Mouse (Mus musculus) CH12.LX (cell line): Measurements from ENCODE around the gene Zfp423. TPM values are rescaled to one million over a fixed set of nuclear protein-coding genes. Genes with fewer than 3 reads are reported as not detected.

Experiments used
- DNase-seq: peaks from one replicate; pipeline ENCODE4 v3.0.0-alpha.2; 2013; ENCODE audit errors: extremely low read depth
- H3K27ac ChIP-seq: 2 replicates; pipeline ENCODE4 v1.5.1; 2012; ENCODE audit warnings: low read depth, mild to moderate bottlenecking, control low read depth, moderate library complexity; ENCODE audit not compliant: insufficient read depth
- H3K27me3 ChIP-seq: replicated peaks from 2 replicates; pipeline ENCODE3; 2012; ENCODE audit warnings: inconsistent platforms
- H3K36me3 ChIP-seq, 2 experiments: replicated peaks in 1 of 2; 2 replicates each; pipeline versions ENCODE3 to v1.6.1; 2012; ENCODE audit warnings: inconsistent platforms in 1 of 2, low read length in 1 of 2, mild to moderate bottlenecking in 1 of 2, mixed read lengths in 1 of 2, moderate library complexity in 1 of 2; ENCODE audit not compliant: control insufficient read depth in 1 of 2, insufficient read depth in 1 of 2
- H3K4me1 ChIP-seq, 2 experiments: 2 replicates each; pipeline ENCODE4 v1.6.1; 2012; ENCODE audit warnings: inconsistent platforms in 1 of 2, moderate library complexity in 1 of 2; ENCODE audit not compliant: insufficient read depth in 2 of 2, control insufficient read depth in 1 of 2
- H3K4me2 ChIP-seq: 2 replicates; pipeline ENCODE4 v1.6.1; 2012; ENCODE audit warnings: low read depth, mild to moderate bottlenecking, control low read depth; ENCODE audit not compliant: poor library complexity, insufficient read depth, severe bottlenecking
- H3K4me3 ChIP-seq, 3 experiments: fragments of 150-350 bp in 1 of 3; sonication (generic) in 1 of 3; replicated peaks in 1 of 3; 2 replicates each; pipeline versions ENCODE3 to v1.5.1; 2011 to 2012; ENCODE audit warnings: low read depth in 2 of 3, low read length in 2 of 3, mild to moderate bottlenecking in 2 of 3, moderate library complexity in 2 of 3, control low read depth in 1 of 3, improper control_type of control experiment in 1 of 3, inconsistent platforms in 1 of 3, mixed read lengths in 1 of 3; ENCODE audit not compliant: poor library complexity in 1 of 3
- H3K79me2 ChIP-seq: replicated peaks from 2 replicates; pipeline ENCODE4 v1.6.1; 2012; ENCODE audit warnings: mild to moderate bottlenecking, moderate library complexity; ENCODE audit not compliant: control insufficient read depth, poor library complexity, insufficient read depth, severe bottlenecking; ENCODE audit errors: extremely low read depth
- H3K9ac ChIP-seq: 2 replicates; pipeline ENCODE4 v1.6.1; 2012; ENCODE audit warnings: low read depth, mild to moderate bottlenecking, control low read depth, moderate library complexity; ENCODE audit not compliant: insufficient read depth
- H3K9me3 ChIP-seq: replicated peaks from 2 replicates; pipeline ENCODE3; 2012; ENCODE audit warnings: low read length, inconsistent platforms, mixed read lengths
- CHD1 ChIP-seq: IDR thresholded peaks from 2 replicates; pipeline ENCODE4 v1.6.1; 2012; ENCODE audit warnings: low read depth, low read length, improper control_type of control experiment, inconsistent platforms
- CHD2 ChIP-seq: IDR thresholded peaks from 2 replicates; pipeline ENCODE4 v1.6.1; 2011; ENCODE audit warnings: low read length, improper control_type of control experiment
- CTCF ChIP-seq, 2 experiments: IDR thresholded peaks in 1 of 2; conservative IDR thresholded peaks in 1 of 2; 2 replicates each; pipeline ENCODE4 v1.5.1; 2011 to 2012; ENCODE audit warnings: low read depth in 2 of 2, low read length in 2 of 2, improper control_type of control experiment in 1 of 2, inconsistent platforms in 1 of 2, mild to moderate bottlenecking in 1 of 2, moderate library complexity in 1 of 2
- E2F4 ChIP-seq: IDR thresholded peaks from 2 replicates; pipeline ENCODE4 v1.6.1; 2011; ENCODE audit warnings: low read depth, low read length, improper control_type of control experiment; ENCODE audit not compliant: insufficient replicate concordance
- ELF1 ChIP-seq: IDR thresholded peaks from 2 replicates; pipeline ENCODE4 v1.6.1; 2014; ENCODE audit warnings: low read depth, mild to moderate bottlenecking, inconsistent platforms, low read length, improper control_type of control experiment
- EP300 ChIP-seq: IDR thresholded peaks from 2 replicates; pipeline ENCODE4 v1.6.1; 2011; ENCODE audit warnings: low read length, improper control_type of control experiment
- ETS1 ChIP-seq: conservative IDR thresholded peaks from 2 replicates; pipeline ENCODE4 v1.6.1; 2012; ENCODE audit warnings: low read depth, mild to moderate bottlenecking, inconsistent platforms, low read length, improper control_type of control experiment, moderate library complexity
- MYC ChIP-seq: IDR thresholded peaks from 2 replicates; pipeline ENCODE4 v1.6.1; 2011; ENCODE audit warnings: low read depth, mild to moderate bottlenecking, improper control_type of control experiment, low read length
- NELFE ChIP-seq: IDR thresholded peaks from 2 replicates; pipeline ENCODE4 v1.6.1; 2011; ENCODE audit warnings: low read depth, low read length, improper control_type of control experiment
- PAX5 ChIP-seq: IDR thresholded peaks from 2 replicates; pipeline ENCODE4 v1.6.1; 2012; ENCODE audit warnings: low read length, inconsistent platforms, mixed read lengths
- TBP ChIP-seq: conservative IDR thresholded peaks from 2 replicates; pipeline ENCODE4 v1.6.1; 2011; ENCODE audit warnings: low read depth, low read length, improper control_type of control experiment
- UBTF ChIP-seq: IDR thresholded peaks from 2 replicates; pipeline ENCODE4 v1.6.1; 2012; ENCODE audit warnings: low read depth, mild to moderate bottlenecking, inconsistent platforms, low read length, improper control_type of control experiment, moderate library complexity
- USF2 ChIP-seq: conservative IDR thresholded peaks from 2 replicates; pipeline ENCODE4 v1.6.1; 2011; ENCODE audit warnings: low read depth, low read length, improper control_type of control experiment
- ZKSCAN1 ChIP-seq: IDR thresholded peaks from 2 replicates; pipeline ENCODE4 v1.6.1; 2012; ENCODE audit warnings: low read depth, inconsistent platforms, low read length, improper control_type of control experiment, borderline replicate concordance
- ZMIZ1 ChIP-seq: IDR thresholded peaks from 2 replicates; pipeline ENCODE4 v1.6.1; 2012; ENCODE audit warnings: low read depth, mild to moderate bottlenecking, inconsistent platforms, low read length, improper control_type of control experiment
- ZNF384 ChIP-seq: IDR thresholded peaks from 2 replicates; pipeline ENCODE4 v1.6.1; 2012; ENCODE audit warnings: low read depth, low read length, improper control_type of control experiment, inconsistent platforms
- dilution Hi-C: fragments of 300-500 bp; cut with MboI; formaldehyde crosslinking; loops from 2 replicates; pipeline ENCODE4 v1.14.3; 2020; ENCODE audit warnings: low sequenced_read_pairs; ENCODE audit not compliant: extremely low pct_unique_long_range_greater_than_20kb, extremely low pct_ligation_motif_present
- in situ Hi-C: fragments of 300-500 bp; cut with MboI; formaldehyde crosslinking; loops from 3 replicates; pipeline ENCODE4 v1.14.3; 2019; ENCODE audit warnings: low sequenced_read_pairs, low pct_ligation_motif_present, low pct_unique_long_range_greater_than_20kb, mixed read lengths
- polyA plus RNA-seq: library from polyadenylated mRNA; unstranded; fragments of >175 nt; gene quantifications from 2 replicates; pipeline ENCODE4 v1.2.1, GENCODE M21; 2012; ENCODE audit warnings: low read depth; ENCODE audit not compliant: insufficient read length
- total RNA-seq, 2 experiments: library from RNA; depleted of rRNA; stranded (reverse); fragments of 300-350 nt in 1 of 2; fragments of >200 nt in 1 of 2; gene quantifications; 2 replicates each; pipeline ENCODE4 v1.2.3; 2012 to 2014

The Zfp423 gene
- total and polyA plus RNA-seq, 3 experiments: 0.25 to 2.7 (median 0.32) TPM

DNA sequence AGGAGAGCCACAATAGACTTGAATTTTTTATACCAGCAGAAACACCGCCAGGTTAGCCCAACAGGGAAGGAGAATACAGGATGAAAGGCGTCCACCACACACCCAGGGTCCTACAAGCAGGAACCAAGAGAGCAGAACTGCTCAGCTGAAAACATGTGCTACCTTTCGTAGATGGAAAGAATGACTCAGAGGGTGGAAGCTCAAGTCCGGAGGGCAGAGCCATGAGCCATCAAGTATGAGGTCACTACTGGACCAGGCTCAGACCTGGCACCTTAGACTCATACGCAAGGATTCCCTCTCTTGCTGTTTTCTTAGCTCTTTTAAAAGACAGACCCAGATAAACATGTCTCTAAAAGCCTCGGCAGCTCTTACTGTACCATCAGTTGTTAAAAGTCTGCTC is 168.3 kb downstream of the Zfp423 start (continued):
- TF ChIP-seq UBTF (no peak), ELF1 (no peak), MYC (peak; percentile 96), ETS1 (peak; percentile 88), CHD1 (no peak), ZMIZ1 (no peak), EP300 (peak; percentile 89), PAX5 (no peak), TBP (no peak)

DNA sequence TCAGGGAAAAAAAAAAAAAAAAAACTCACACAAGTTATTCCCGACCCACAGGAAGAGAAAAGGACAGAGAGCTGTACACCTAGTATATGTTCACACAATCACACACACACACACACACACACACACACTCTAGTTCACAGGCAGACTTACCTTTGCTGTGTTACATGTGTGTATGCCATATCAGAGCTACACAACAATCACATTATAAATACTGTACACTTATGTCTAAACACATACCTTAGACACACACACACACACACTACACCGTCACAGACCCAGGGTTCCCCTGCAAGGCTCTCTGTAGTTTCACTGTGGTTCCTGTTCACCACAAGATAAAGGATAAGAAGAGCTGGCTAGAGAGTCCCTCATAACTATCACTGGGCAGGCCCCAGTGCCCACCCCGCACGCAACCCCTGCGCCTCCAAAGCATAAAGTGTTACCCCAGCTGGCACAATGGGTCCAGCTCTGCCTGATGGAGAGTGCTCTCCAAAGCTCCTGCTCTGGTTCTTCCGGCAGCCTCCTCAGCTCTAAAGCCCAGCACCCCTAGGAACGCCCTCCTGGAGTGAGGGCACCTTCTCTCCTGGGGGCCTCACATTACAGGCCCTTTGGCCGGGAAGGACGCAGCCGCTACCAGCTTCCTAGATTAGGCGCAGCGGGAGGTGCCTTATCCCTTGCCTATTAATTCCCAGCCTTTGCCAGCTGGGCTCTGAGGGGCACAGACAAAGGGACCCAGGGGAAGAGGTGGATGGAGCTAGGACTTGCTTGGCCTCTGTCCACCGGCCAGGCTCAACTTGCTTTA is 174.6 kb downstream of the Zfp423 start:
- TF ChIP-seq CHD2: no peak
- 0 out of 2 replicates have a peak, but pooled peaks have one; percentile 10 for TF ChIP-seq ZNF384
- Histone ChIP-seq H3K9me3 (no peaks in the 10 kb centered on the region), H3K27me3 (no peaks in the 10 kb centered on the region), H3K27ac (no peak overlapping the region), H3K79me2 (no peaks in the 10 kb centered on the region), H3K9ac (no peak overlapping the region), H3K4me3 (no peak overlapping the region), H3K4me1 (peaks cover 11 to 28% of the 10 kb centered on the region in 2 experiments), H3K36me3 (peaks cover 0 to 18% of the 10 kb centered on the region in 2 experiments), H3K4me2 (peak overlapping the region; percentile 46; the same call in 1 of the 2 replicates)
- in situ Hi-C loops (no loop called here), dilution Hi-C loops (no loop called here)
- no peak for DNase-seq

DNA sequence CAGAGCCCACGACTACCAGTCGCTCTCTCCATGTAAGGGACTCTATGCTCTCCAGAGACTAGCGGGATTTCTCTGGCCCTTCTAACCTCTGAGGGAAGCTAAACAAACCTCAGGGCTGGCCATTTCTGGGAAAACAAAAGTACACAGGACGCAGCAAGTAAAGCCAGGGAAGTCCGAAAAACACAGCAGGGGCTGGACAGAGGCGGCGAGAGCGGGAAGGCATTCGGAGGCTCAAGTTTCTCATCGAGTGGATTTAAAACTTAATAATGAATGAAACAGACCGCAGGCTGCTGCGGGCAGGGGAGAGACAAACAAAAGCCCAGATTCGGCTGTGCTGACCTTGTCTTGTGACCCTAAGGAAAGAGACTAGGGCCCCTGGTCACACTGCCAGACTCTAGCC is 175.2 kb downstream of the Zfp423 start:
- dilution Hi-C loops: no loop called here
- no peaks in the 10 kb centered on the region for H3K79me2 ChIP-seq
- H3K4me2 ChIP-seq: peak overlapping the region; percentile 46
- DNase-seq: no peak
- no peak overlapping the region for H3K9ac ChIP-seq
- no peaks in the 10 kb centered on the region for H3K27me3 ChIP-seq
- no peak overlapping the region for H3K27ac ChIP-seq
- TF ChIP-seq NELFE (no peak), PAX5 (no peak), USF2 (no peak), CTCF (conservative IDR thresholded peaks at IDR 0.05 in 1 of 2, IDR thresholded peaks at IDR 0.05 in 1 of 2; ENCODE audit: low read depth in 2 of 2, low read length in 2 of 2) (no peak), ZKSCAN1 (no peak), E2F4 (no peak)
- no peak overlapping the region for H3K4me3 ChIP-seq
- in situ Hi-C loops: no loop called here
- H3K36me3 ChIP-seq: peaks cover 0 to 18% of the 10 kb centered on the region in 2 experiments
- H3K4me1 ChIP-seq: peaks cover 11 to 28% of the 10 kb centered on the region in 2 experiments
- no peaks in the 10 kb centered on the region for H3K9me3 ChIP-seq
